Mouse (Mus musculus) megakaryocyte progenitor cell, adult 5-6 weeks (primary cell): ENCODE results near the gene Krtap8-1. TPM values are rescaled to one million over a fixed set of nuclear protein-coding genes. Genes with fewer than 3 reads are reported as not detected.
A peak's percentile ranks its signal among the peaks of the same experiment; 100 is the strongest.

Experiments
- ATAC-seq: replicated peaks from 2 replicates; pipeline ENCODE4 v1.8.0; 2016; ENCODE audit warnings: mild to moderate bottlenecking, moderate TSS enrichment, inconsistent platforms; ENCODE audit not compliant: poor library complexity
- total RNA-seq, 2 experiments: library from RNA; stranded (forward) in 1 of 2; stranded (reverse) in 1 of 2; fragments of 157-497, 149-512 nt in 1 of 2; fragments of 200-1000 nt in 1 of 2; gene quantifications; 2 replicates each; pipeline versions ENCODE4 v1.2.3 to v1.2.4; 2015 to 2017

Gene Krtap8-1
- not detected in 2 replicates for total RNA-seq (2015)
- total RNA-seq (2017), result not detected in 2 replicates

DNA sequence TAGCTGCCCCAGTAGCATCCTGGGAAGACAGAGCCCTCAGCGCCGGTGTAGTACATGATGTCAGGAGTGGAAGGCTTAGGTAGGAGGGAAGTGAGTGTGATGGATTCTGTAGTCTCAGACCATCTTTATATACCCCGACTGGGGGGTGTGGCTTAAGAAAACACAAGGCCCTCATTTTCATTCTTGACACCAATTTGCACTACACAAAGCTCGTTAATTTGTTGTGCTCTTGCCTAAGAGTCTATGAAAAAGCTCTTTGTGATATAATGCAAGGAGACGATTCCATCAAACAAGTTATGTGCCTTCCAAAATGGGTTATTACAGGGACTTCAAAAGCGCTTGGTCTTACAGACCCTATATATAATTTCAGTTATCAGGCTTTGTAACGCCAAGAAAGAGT, at the start of gene Krtap8-1:
TSS of gene Krtap8-1 (minus strand) at position 101 of the 400 bp plus-strand sequence.
- ATAC-seq, result no peak

GRCm38 (mm10) chr16:89537349-89537748, 49.6 kb upstream of the Krtap8-1 start:
- no peak for ATAC-seq

GRCm38 (mm10) chr16:89530547-89530946, 42.8 kb upstream of the Krtap8-1 start:
- no peak for ATAC-seq

DNA sequence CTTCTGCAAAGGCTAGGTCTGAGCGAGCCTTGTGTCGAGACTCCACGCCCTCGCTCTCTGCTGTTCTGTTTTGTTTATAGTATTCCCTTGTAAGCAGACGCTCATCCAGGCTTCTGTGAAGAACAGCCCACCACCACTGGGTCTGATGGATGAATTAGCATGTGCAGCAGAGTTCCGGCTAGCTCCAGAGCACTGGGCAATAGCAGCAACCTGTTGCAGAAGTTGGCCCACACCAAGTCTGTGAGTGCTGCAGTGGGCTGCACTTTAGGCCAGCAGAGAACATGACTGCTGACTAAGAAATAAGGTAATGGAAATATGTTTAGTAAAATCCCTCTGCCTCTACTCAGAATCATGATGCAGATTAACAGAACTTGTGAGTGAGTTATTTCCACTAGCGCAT, 42.1 kb upstream of the Krtap8-1 start:
- ATAC-seq, result no peak

DNA sequence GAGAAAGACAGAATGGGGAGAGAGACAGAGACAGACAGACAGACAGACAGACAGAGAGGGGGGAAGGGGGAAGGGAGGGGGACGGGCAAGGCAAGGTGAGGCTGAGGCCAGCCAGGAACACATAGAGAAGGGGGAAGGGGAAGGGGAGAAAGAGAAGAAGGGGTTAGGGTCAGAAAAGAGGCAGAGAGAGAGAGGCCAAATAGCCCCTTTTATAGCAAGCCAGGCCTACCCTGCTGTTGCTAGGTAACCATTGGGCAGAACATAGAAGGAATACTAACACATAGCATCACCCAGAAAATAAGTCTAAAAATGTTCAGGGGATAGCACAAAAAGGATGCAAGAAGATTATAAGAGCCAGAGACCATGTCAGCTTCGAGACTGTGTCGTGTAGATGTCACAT, 40.6 kb upstream of the Krtap8-1 start:
- ATAC-seq, result no peak

- ATAC-seq, result no peak
Measured at GRCm38 (mm10) chr16:89520996-89521395, 33.2 kb upstream of the Krtap8-1 start.

DNA sequence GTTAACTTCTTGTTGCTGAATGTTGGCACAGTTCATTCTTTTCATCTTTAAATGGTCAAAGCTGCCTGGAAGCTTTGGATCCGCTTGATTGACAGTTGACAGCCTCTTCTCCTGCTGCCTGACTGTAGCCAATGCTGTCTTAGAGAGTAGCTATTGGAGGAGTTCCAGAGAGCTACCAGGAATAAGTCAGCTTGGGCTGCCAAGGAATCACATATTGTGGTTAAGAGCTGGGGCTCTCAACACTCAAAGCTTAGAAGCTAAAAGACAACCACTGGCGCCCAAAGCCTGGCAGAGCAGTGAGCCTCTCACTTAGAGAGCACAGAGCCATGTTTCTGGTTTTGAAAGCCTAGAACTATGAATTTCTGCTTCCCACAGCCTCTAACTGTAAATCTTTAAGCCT, 32.8 kb upstream of the Krtap8-1 start:
- ATAC-seq, result no peak

GRCm38 (mm10) chr16:89520091-89520490, 32.3 kb upstream of the Krtap8-1 start:
- no peak for ATAC-seq

- peak; percentile 89 for ATAC-seq
Measured at GRCm38 (mm10) chr16:89517635-89518034, 29.9 kb upstream of the Krtap8-1 start.

GRCm38 (mm10) chr16:89513431-89513830, 25.7 kb upstream of the Krtap8-1 start:
- ATAC-seq, result no peak

- no peak for ATAC-seq
Measured at GRCm38 (mm10) chr16:89508223-89508622, 20.5 kb upstream of the Krtap8-1 start, which contains the start of gene Krtap7-1. Gene Krtap7-1, minus strand, starts transcription at chr16:89508323.

DNA sequence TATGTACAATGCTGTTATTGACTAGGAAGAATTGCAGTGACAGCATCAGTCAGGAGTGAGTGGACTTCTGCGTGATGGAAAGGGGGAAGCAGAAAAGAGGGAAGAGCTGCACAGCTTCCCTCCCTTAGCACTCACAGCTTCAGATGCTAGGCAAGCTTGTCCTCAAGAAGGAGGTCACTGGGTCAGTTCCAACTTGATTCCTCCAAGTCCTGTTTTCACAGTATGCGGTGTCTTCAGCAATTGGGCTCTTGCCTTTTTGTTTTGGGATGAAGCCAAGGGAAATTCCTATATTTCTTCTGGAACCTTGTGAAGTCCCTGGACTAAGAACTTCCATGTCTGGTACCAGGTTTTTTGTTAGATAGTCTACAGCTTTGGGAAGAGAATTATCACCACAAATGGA, 15.8 kb upstream of the Krtap8-1 start:
- ATAC-seq, result no peak

GRCm38 (mm10) chr16:89501870-89502269, 14.1 kb upstream of the Krtap8-1 start:
- ATAC-seq, result no peak

DNA sequence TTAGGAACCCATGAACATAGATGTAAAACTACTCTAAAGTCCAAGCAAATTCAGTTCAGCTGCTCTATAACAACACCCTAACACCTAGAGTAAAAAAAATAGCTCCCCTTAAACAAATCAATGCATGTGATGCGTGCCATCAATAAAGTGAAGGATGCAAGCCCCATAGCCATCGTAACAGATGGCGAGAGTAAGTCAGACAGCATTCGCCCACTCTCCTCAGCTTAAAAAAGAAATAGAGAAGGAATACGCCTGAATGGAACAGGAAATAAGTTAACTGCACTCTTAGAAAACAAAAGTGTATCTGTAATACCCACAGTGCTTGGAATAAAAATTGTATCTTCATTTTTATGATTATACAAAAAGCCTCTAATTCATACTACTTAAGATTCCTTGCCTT, 9.2 kb upstream of the Krtap8-1 start:
- ATAC-seq, result no peak

GRCm38 (mm10) chr16:89495394-89496153, 7.8 kb upstream of the Krtap8-1 start:
- ATAC-seq, result no peak

DNA sequence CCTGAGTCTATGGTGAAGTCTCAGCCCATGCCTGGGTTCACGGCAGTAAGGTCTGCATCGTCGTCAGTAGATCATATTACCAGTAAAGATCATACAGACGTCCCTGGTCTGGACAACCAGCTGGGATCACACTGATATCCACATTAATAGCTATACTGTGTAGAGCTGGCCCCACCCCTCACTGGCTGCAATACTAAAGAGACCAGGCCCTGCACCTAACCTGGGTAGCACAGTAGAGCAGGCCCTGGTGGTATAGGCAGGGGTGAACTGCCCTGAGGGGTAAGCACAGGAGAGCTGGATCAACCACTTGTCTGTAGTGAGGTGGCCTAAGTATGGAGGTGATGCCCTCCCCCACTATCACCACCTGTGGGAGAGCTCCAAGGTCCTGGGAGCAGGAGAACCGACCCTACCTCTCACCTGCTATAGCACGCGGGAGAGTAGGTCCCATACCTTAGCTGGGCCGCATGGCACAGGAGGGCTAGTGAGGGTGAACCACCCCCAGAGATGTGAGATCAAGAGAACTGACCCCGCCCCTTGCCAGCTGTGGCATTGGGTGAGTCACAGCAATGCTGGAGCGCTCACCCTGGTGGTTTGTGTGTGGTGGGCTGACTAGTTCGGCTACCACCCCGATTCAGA, 10.0 kb downstream of the Krtap8-1 start:
- ATAC-seq, result no peak

DNA sequence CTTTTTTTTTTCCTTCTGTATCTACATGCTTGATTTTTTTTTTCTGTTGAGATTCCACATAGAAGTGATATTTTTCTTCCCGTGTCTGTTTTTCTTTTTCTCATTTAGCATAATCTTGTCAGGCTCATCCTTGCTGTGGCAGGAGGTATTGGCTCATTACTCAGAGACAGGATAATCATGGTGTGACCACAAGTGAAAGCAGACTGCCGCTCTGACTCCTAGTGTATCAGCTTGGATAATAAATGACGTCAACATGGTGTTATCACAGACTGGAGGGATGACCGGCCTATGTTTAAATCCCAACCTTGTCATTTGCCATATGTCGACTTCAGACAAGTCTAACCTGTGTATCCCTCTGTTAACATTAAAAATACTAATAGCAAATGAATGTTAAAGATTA, 26.6 kb downstream of the Krtap8-1 start:
- ATAC-seq, result no peak

Other genes with a start within 250 kb of the Krtap8-1 start
- gene Krtap21-1, start 84.1 kb downstream of the Krtap8-1 start, total RNA-seq (2015), result not detected in 2 replicates
- gene Krtap21-1, start 84.1 kb downstream of the Krtap8-1 start, total RNA-seq (2017), result not detected in 2 replicates
- not detected in 2 replicates for gene Krtap6-2, start 67.8 kb downstream of the Krtap8-1 start, total RNA-seq (2015)
- gene Krtap6-2, start 67.8 kb downstream of the Krtap8-1 start, total RNA-seq (2017), result not detected in 2 replicates
- not detected in 2 replicates for gene Krtap7-1, start 20.4 kb upstream of the Krtap8-1 start, total RNA-seq (2015)
- gene Krtap7-1, start 20.4 kb upstream of the Krtap8-1 start, total RNA-seq (2017), result not detected in 2 replicates
- gene Krtap11-1, start 83.2 kb upstream of the Krtap8-1 start, total RNA-seq (2015), result not detected in 2 replicates
- gene Krtap11-1, start 83.2 kb upstream of the Krtap8-1 start, total RNA-seq (2017), result not detected in 2 replicates